Mouse (Mus musculus) G1E (cell line): ENCODE measurements around the gene Ptprs.

Experiments used
- CTCF ChIP-seq: IDR thresholded peaks from 2 replicates; pipeline ENCODE4 v1.5.1; 2012; ENCODE audit warnings: low read depth, low read length, inconsistent platforms, mixed read lengths
- GATA1 ChIP-seq: IDR thresholded peaks from 2 replicates; pipeline ENCODE4 v1.6.1; 2012; ENCODE audit warnings: borderline replicate concordance, low read length, inconsistent platforms, mixed read lengths
- POLR2AphosphoS5 ChIP-seq: IDR thresholded peaks from 2 replicates; pipeline ENCODE4 v1.6.1; 2012; ENCODE audit warnings: low read depth, low read length, inconsistent platforms; ENCODE audit not compliant: insufficient replicate concordance
- TAL1 ChIP-seq: conservative IDR thresholded peaks from 2 replicates; pipeline ENCODE4 v1.6.1; 2012; ENCODE audit warnings: low read depth, low read length, inconsistent platforms, mixed read lengths

DNA sequence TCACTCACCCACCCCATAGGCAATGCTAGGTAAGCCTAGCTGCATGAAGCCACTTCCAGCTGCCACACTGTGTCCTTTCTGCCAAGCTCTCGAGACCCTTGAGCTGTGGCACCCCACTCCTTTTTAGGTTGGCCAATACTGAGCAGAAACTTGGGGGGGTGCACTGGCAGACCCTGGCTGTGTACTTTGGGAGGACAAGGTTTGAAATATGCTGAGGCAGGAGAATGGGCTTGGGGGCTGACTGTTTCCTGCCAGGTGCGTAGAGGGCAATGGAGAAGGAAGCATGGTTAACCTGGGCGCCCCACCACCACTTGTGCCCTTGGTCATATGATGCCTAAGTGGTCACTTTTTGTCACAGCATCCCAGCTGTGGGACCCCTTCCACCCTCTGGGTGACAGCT lies 31.5 kb downstream of the Ptprs start:
- TF ChIP-seq CTCF, result no peak
- no peak for TF ChIP-seq TAL1
- TF ChIP-seq POLR2AphosphoS5, result no peak
- TF ChIP-seq GATA1, result no peak
